Mouse (Mus musculus): ENCODE measurements around the gene Gm20388.

The Gm20388 gene

GRCm38 (mm10) chr8:123752773-123753468, 3842.3 kb downstream of the Gm20388 start:
- DNase-seq (ENCODE audit: low read depth, low spot score) = peak; percentile 35

DNA sequence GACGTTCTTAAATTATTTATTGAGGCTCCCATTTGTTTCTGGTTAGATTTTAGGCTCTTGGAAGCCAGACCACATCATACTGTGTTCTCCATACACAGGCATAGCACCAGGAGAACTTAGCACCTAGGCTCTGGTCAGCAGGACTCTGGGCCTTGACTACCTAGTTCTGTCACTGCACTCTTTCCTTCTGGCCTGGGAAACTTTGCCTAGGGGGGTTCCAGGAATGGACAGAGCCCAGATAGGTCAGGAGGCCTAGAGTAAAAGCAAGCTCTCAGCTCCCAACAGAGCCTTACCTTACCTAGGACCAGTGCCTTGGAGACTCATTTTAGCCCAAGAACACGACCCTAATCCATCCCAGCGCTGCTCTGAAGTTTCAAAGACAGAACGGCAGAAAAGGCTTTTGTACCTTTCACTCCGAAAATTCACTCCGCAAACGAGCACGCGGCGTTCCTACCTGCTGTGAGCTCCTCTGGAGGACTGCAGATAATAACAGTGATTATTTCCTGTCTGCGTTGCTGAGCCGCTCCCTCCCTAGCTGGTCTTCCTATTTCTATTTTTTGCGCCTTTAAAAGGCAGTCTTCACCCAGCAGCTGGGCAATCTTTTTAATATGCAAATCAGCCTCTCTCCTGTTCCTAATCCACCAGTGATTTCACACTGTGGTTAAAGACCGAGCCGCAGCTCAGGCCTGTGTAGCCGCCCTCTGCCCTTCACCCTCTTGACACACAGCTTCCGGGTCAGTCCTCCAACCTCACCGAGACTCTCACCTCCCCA, 3843.1 kb downstream of the Gm20388 start:
- DNase-seq (ENCODE audit: low read depth, low spot score) = peak; percentile 66

DNA sequence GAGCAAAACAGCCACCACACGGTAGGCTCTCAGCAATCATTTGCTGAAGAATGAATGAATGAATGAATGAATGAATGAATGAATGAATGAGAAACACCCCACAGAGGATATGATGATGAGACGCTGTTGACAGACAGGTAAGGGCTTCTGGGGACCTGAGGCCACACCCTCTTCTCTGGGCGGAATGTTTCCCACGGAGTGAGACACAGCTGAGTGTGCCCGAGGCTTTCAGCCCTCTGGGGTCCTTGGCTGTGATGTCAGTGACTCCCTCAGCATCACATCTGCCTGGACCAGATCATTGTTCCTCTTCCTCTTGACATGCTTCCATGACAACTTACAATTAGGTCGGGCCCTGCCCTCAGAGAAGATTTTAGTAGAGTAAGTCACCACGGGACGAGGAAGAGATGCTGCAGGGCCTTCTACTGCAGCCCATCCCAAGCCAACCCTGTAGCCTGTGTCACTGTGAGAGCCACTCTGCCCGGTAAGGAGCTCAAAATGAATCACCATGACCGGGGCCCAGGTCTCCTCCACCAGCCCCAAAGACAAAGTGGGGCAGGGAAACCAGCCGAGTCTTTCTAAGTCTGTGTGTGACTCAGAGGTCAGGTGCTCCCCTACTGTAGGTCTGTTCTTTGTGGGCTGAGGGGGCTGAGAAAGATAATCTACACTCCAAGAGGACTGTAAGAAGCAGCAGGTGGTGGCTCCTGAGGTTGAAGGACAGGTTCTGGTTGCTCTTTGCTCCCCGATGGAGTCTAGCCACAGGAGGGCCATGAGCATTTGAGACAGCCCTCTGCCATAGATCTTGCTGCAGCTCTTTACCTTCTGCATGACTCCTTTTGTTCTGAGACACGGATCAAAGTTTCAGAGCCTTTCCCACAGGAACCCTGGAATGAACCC, 3844.1 kb downstream of the Gm20388 start:
- DNase-seq (ENCODE audit: low read depth, low spot score) = peak; percentile 7

- no peak for DNase-seq (ENCODE audit: low read depth, low spot score)
Measured at GRCm38 (mm10) chr8:123756901-123757300, 3846.3 kb downstream of the Gm20388 start.

GRCm38 (mm10) chr8:123758935-123759334, 3848.3 kb downstream of the Gm20388 start:
- DNase-seq (ENCODE audit: low read depth, low spot score) = peak; percentile 62

GRCm38 (mm10) chr8:123759933-123760332, 3849.3 kb downstream of the Gm20388 start:
- DNase-seq (ENCODE audit: low read depth, low spot score) = peak; percentile 53

GRCm38 (mm10) chr8:123760579-123760978, 3849.9 kb downstream of the Gm20388 start:
- DNase-seq (ENCODE audit: low read depth, low spot score) = no peak

- DNase-seq (ENCODE audit: low read depth, low spot score) = peak; percentile 85
Measured at GRCm38 (mm10) chr8:123761266-123761882, 3850.7 kb downstream of the Gm20388 start.

DNA sequence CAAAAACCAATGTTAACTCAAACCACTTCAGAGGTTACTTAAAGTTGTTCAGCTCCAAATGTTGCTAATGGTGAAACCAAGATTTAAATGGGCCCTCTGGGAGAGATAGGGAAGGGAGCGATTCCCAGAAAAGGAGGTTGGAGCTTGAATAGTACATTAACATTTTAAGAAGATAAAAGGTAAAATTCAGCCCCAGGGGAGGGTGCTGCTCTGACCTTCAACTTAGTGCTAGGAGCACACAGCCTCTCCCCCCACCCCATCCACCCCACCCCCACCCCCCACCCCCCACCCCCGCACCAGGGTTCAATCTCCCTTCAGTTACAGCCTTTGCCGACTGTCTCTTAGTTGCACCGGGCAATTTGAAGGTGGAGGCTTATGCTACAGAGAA, 3851.2 kb downstream of the Gm20388 start:
- no peak for DNase-seq (ENCODE audit: low read depth, low spot score)

DNA sequence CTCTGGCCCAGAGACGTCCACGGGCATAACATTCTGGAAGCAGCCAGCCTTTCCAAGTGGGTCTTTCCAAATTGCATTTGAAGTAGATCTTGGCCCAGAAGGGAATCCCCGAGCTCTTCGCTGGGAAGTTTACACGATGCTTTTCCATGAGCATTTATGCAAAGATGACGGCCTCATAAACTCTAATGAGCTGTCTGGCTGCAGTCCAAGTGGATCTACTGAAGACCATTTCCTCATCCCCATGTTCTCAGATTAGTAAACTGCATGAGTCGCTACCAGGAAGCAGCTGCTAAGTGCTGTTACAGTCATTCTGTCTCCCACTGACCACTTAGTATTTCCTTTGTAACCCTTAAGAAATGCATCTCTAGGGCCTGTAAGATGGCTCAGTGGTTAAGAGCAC, 3852.7 kb downstream of the Gm20388 start:
- DNase-seq (ENCODE audit: low read depth, low spot score) = no peak

- DNase-seq (ENCODE audit: low read depth, low spot score) = peak; percentile 84
Measured at GRCm38 (mm10) chr8:123764671-123765070, 3854.0 kb downstream of the Gm20388 start.

DNA sequence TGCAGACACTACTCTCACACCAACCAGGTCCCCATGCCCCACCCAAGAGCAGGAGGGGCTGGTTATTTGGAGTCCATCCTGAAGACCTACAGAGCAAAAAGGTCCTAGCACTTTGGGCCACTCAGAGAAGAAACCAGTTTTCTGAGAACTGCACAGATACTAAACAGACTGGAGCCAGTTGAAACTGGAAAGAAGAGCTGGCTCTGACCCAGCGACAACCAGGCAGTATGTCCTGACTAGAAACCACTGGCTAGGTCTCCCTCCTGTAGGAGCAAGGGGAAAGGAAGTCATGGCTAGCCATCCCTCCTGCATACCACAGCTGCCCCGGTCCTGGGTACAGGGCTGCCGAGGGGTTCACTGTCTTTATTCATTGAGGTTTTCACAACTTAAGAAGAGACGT, 3855.9 kb downstream of the Gm20388 start:
- no peak for DNase-seq (ENCODE audit: low read depth, low spot score)

DNA sequence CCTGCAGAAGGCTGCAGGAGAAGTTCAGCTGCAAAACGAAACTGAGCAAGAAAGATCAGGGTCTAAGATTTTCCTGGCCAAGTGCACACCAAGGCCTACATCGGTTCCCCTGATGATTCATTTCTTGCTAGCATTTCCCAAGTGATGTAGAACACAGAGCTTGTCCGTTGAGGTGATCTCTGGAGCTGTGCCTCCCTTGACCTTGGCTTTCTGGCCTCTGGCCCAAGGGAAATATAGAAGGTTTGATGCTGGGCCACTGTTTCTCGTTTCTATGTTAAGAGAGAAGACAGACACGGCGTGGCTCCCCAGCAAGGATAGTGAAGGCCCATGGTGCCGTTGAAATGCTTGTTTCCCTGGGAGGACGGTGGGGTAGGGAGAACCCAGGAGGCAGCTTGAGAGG, 3857.2 kb downstream of the Gm20388 start:
- no peak for DNase-seq (ENCODE audit: low read depth, low spot score)

- peak; percentile 81 for DNase-seq (ENCODE audit: low read depth, low spot score)
Measured at GRCm38 (mm10) chr8:123768492-123769356, 3858.1 kb downstream of the Gm20388 start.

GRCm38 (mm10) chr8:123773468-123773867, 3862.8 kb downstream of the Gm20388 start:
- DNase-seq (ENCODE audit: low read depth, low spot score) = no peak

GRCm38 (mm10) chr8:123774491-123774890, 3863.8 kb downstream of the Gm20388 start:
- no peak for DNase-seq (ENCODE audit: low read depth, low spot score)

- peak; percentile 86 for DNase-seq (ENCODE audit: low read depth, low spot score)
Measured at GRCm38 (mm10) chr8:123777319-123777718, 3866.7 kb downstream of the Gm20388 start.

- no peak for DNase-seq (ENCODE audit: low read depth, low spot score)
Measured at GRCm38 (mm10) chr8:123780471-123780870, 3869.8 kb downstream of the Gm20388 start.

- no peak for DNase-seq (ENCODE audit: low read depth, low spot score)
Measured at GRCm38 (mm10) chr8:123781256-123781655, 3870.6 kb downstream of the Gm20388 start.

- peak; percentile 97 for DNase-seq (ENCODE audit: low read depth, low spot score)
Measured at GRCm38 (mm10) chr8:123783525-123784249, 3873.0 kb downstream of the Gm20388 start.
